Mouse (Mus musculus) adrenal gland, adult (tissue): Measurements from ENCODE around the gene Abt1.

Source experiments
- DNase-seq, 2 experiments: peaks; one replicate each; pipeline ENCODE4 v3.0.0; 2022 to 2023; ENCODE audit warnings: low spot score in 1 of 2; ENCODE audit not compliant: inconsistent age in 2 of 2

Gene Abt1

GRCm38 (mm10) chr13:23368583-23369420 lies 54.9 kb downstream of the Abt1 start, which contains the start of gene Zfp322a:
Zfp322a (minus strand) TSS chr13:23369208.
- peak; percentile 98 to 99 for DNase-seq
